Mouse (Mus musculus) 3134 (cell line): Measurements from ENCODE around the gene Tspan4.

Source experiments
- DNase-seq: peaks from one replicate; pipeline ENCODE4 v3.0.0-alpha.2; 2011; ENCODE audit warnings: low spot score; ENCODE audit not compliant: insufficient read length; ENCODE audit errors: extremely low read depth

Gene Tspan4

GRCm38 (mm10) chr7:141541681-141542080 is 66.6 kb downstream of the Tspan4 start:
- peak; percentile 51 for DNase-seq

- peak; percentile 8 for DNase-seq
Observed at GRCm38 (mm10) chr7:141542588-141542987, 67.5 kb downstream of the Tspan4 start.
